Mouse (Mus musculus): Measurements from ENCODE around the gene Zfp39. TPM values are rescaled to one million over a fixed set of nuclear protein-coding genes. Genes with fewer than 3 reads are reported as not detected.

Zfp39 gene
- polyA plus RNA-seq (2015; fragmentation: Nextera tagmentation; extraction: Ambion mirVana): 1.5 and 1.6 TPM in 2 replicates

GRCm38 (mm10) chr11:58903511-58904409 lies at the start of gene Zfp39:
Gene Zfp39 (minus strand): TSS chr11:58904225.
- Histone ChIP-seq H3K4me2 (replicated peaks; ENCODE audit: low read depth) (peak within 1 kb of the TSS; percentile 80), H3K36me3 (ENCODE audit: control insufficient read depth, insufficient read depth) (peaks cover 21% of the 10 kb centered on the region), H3K9me3 (ENCODE audit: control insufficient read depth) (no peaks in the 10 kb centered on the region), H3K4me1 (replicated peaks; ENCODE audit: control insufficient read depth, insufficient read depth, low read length) (0 out of 2 replicates have a peak, but pooled peaks cover 4% of the 10 kb centered on the region), H3K27me3 (replicated peaks; ENCODE audit: control insufficient read depth, insufficient read depth, low read length) (no peaks in the 10 kb centered on the region), H3K9ac (ENCODE audit: low read depth, low read length) (peak within 1 kb of the TSS; percentile 50), H3K4me3 (ENCODE audit: low read depth, low read length) (peak within 1 kb of the TSS; percentile 53), H3K27ac (ENCODE audit: low read depth, low read length) (peak within 1 kb of the TSS; percentile 80)
- TF ChIP-seq CTCF (IDR thresholded peaks at IDR 0.05; ENCODE audit: low read depth): peak; percentile 23
- ATAC-seq: peak; percentile 93
- WGBS: under 1% methylated on average over 40 of the region's 40 CpGs

DNA sequence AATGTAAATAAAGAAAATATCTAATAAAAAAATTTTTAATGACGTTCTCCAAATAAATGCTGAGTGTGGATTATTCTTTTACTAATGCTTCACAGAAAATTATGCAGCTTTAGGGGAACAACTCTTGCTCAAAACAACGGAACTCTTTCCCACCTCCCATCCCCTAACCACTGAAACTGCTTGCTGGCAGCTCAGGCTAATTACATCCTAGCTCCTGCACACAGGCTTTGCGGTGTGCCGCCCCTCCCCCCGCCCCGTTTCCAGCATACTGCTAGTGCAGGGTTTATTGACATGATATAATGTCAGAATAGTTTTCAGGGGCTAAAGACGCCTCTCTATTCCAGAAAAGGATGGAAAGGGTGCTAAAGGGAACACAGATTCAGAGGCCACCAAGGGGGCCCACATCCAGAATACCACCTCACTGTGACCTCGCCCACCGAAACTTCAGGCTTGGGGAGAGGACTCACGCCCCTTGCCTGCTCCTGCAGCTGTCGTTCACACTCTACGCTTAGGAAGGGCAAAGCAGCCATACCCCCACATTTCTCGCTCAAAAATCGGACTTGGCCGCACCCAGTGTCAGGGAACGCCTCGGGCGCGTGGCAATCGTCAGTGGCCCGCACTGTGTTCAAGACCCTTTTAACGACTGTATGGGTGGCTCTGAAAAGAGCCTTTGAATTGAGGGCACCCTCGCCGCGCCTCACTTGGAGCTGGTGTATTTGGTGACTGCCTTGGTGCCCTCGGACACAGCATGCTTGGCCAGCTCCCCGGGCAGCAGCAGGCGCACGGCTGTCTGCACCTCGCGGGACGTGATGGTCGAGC lies 49.5 kb upstream of the Zfp39 start:
- Histone ChIP-seq H3K27me3 (replicated peaks; ENCODE audit: control insufficient read depth, insufficient read depth, low read length) (0 out of 2 replicates have a peak, but pooled peaks cover 3% of the 10 kb centered on the region), H3K4me2 (replicated peaks; ENCODE audit: low read depth) (peak overlapping the region; percentile 78), H3K9me3 (ENCODE audit: control insufficient read depth) (no peaks in the 10 kb centered on the region), H3K4me1 (replicated peaks; ENCODE audit: control insufficient read depth, insufficient read depth, low read length) (peaks cover 8% of the 10 kb centered on the region; the same call in 1 of the 2 replicates), H3K9ac (ENCODE audit: low read depth, low read length) (peak overlapping the region; percentile 38; the same call in 1 of the 2 replicates), H3K4me3 (ENCODE audit: low read depth, low read length) (peak overlapping the region; percentile 56), H3K27ac (ENCODE audit: low read depth, low read length) (peak overlapping the region; percentile 94), H3K36me3 (ENCODE audit: control insufficient read depth, insufficient read depth) (peaks cover 8% of the 10 kb centered on the region; the same call in 1 of the 2 replicates)
- 0 out of 2 replicates have a peak, but pooled peaks have one; percentile 0 for ATAC-seq
- TF ChIP-seq CTCF (IDR thresholded peaks at IDR 0.05; ENCODE audit: low read depth): no peak
- 1% methylated on average over 33 of the region's 33 CpGs for WGBS

DNA sequence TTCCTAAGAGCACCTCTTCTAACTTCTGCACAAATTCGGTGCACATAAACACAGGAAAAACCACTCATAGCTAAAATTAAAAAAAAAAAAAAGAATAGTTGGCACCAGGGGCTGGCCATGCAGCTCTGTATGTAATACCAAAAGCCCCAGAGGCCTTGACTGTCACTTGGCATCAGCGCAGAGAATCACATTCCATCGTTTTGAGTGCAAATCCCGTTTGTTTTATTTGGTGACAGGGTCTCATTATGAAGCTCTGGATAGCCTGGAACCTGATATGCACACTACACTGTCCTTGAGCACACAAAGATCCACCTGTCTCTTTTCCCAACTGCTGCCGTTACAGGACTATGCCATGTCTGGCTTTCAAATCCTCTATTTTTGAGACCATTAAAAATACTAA lies 47.2 kb upstream of the Zfp39 start:
- Histone ChIP-seq H3K36me3 (ENCODE audit: control insufficient read depth, insufficient read depth) (no peaks in the 10 kb centered on the region), H3K4me1 (replicated peaks; ENCODE audit: control insufficient read depth, insufficient read depth, low read length) (peaks cover 2% of the 10 kb centered on the region; the same call in 1 of the 2 replicates), H3K4me2 (replicated peaks; ENCODE audit: low read depth) (no peak overlapping the region), H3K4me3 (ENCODE audit: low read depth, low read length) (no peak overlapping the region), H3K27me3 (replicated peaks; ENCODE audit: control insufficient read depth, insufficient read depth, low read length) (0 out of 2 replicates have a peak, but pooled peaks cover 3% of the 10 kb centered on the region), H3K9me3 (ENCODE audit: control insufficient read depth) (no peaks in the 10 kb centered on the region), H3K9ac (ENCODE audit: low read depth, low read length) (no peak overlapping the region), H3K27ac (ENCODE audit: low read depth, low read length) (no peak overlapping the region)
- no peak for TF ChIP-seq CTCF (IDR thresholded peaks at IDR 0.05; ENCODE audit: low read depth)
- no peak for ATAC-seq
- 74% methylated on average over 5 of the region's 5 CpGs for WGBS

GRCm38 (mm10) chr11:58949480-58950431 lies 45.7 kb upstream of the Zfp39 start:
- H3K4me2 ChIP-seq (replicated peaks; ENCODE audit: low read depth): peak overlapping the region; percentile 54
- no peaks in the 10 kb centered on the region for H3K9me3 ChIP-seq (ENCODE audit: control insufficient read depth)
- peak overlapping the region; percentile 28 for H3K4me3 ChIP-seq (ENCODE audit: low read depth, low read length)
- no peak overlapping the region for H3K9ac ChIP-seq (ENCODE audit: low read depth, low read length)
- no peak for TF ChIP-seq CTCF (IDR thresholded peaks at IDR 0.05; ENCODE audit: low read depth)
- H3K27me3 ChIP-seq (replicated peaks; ENCODE audit: control insufficient read depth, insufficient read depth, low read length): 0 out of 2 replicates have a peak, but pooled peaks cover 3% of the 10 kb centered on the region
- no peak overlapping the region for H3K27ac ChIP-seq (ENCODE audit: low read depth, low read length)
- 23% methylated on average over 20 of the region's 20 CpGs for WGBS
- H3K36me3 ChIP-seq (ENCODE audit: control insufficient read depth, insufficient read depth): no peaks in the 10 kb centered on the region
- H3K4me1 ChIP-seq (replicated peaks; ENCODE audit: control insufficient read depth, insufficient read depth, low read length): no peaks in the 10 kb centered on the region
- no peak for ATAC-seq
